Mouse (Mus musculus) erythroblast, embryonic 14.5 days (primary cell): ENCODE data around the gene Gtf2f1. TPM values are rescaled to one million over a fixed set of nuclear protein-coding genes. Genes with fewer than 3 reads are reported as not detected.
"Not testable (repeated sequence)": the region's sequence is repeated elsewhere in the genome, so short reads cannot be mapped to it uniquely, and the experiment has no call there.

Experiments
- H3K27me3 ChIP-seq: 2 replicates; pipeline ENCODE4 v1.6.1; 2012; ENCODE audit warnings: inconsistent platforms; ENCODE audit not compliant: control insufficient read depth
- H3K36me3 ChIP-seq: 2 replicates; pipeline ENCODE4 v1.6.1; 2012; ENCODE audit warnings: mild to moderate bottlenecking, inconsistent platforms; ENCODE audit not compliant: control insufficient read depth
- H3K4me1 ChIP-seq: 2 replicates; pipeline ENCODE4 v1.6.1; 2012; ENCODE audit warnings: inconsistent platforms; ENCODE audit not compliant: control insufficient read depth
- H3K4me3 ChIP-seq: replicated peaks from 2 replicates; pipeline ENCODE3; 2012; ENCODE audit warnings: moderate library complexity, mild to moderate bottlenecking, inconsistent platforms
- H3K9me3 ChIP-seq: 2 replicates; pipeline ENCODE4 v1.6.1; 2012; ENCODE audit warnings: low read length, inconsistent platforms, mixed read lengths; ENCODE audit not compliant: control insufficient read depth
- GATA1 ChIP-seq: IDR thresholded peaks from 2 replicates; pipeline ENCODE4 v1.6.1; 2012; ENCODE audit warnings: low read length, inconsistent platforms, mixed read lengths
- TAL1 ChIP-seq: IDR thresholded peaks from 3 replicates; pipeline ENCODE4 v1.6.1; 2012; ENCODE audit warnings: low read length, inconsistent platforms, mixed read lengths
- polyA plus RNA-seq: library from polyadenylated mRNA; stranded (reverse); fragments of >175 nt; gene quantifications from 2 replicates; pipeline ENCODE4 v1.2.3, GENCODE M21; 2012

Gtf2f1 gene
- 31.9 and 32.9 TPM in 2 replicates for polyA plus RNA-seq

- Histone ChIP-seq H3K4me1 (peaks cover 71% of the 10 kb centered on the region), H3K36me3 (peaks cover 33% of the 10 kb centered on the region), H3K4me3 (peak within 1 kb of the TSS; percentile 83), H3K27me3 (no peaks in the 10 kb centered on the region), H3K9me3 (no peaks in the 10 kb centered on the region)
- TF ChIP-seq GATA1 (no peak), TAL1 (no peak)
Observed at GRCm38 (mm10) chr17:57011236-57012141, at the start of gene Gtf2f1, which contains the start of gene Gm17949. Gtf2f1 (minus strand) TSS chr17:57011288. Gm17949 (plus strand) TSS chr17:57011469.

GRCm38 (mm10) chr17:57060231-57060801 is 49.2 kb upstream of the Gtf2f1 start:
- peaks cover 74% of the 10 kb centered on the region for H3K27me3 ChIP-seq
- no peak for TF ChIP-seq TAL1
- TF ChIP-seq GATA1, result peak; percentile 63
- no peaks in the 10 kb centered on the region; the same call in 1 of the 2 replicates for H3K9me3 ChIP-seq
- peak overlapping the region; percentile 63 for H3K4me3 ChIP-seq
- H3K36me3 ChIP-seq, result peaks cover 2% of the 10 kb centered on the region; the same call in 1 of the 2 replicates
- peaks cover 32% of the 10 kb centered on the region for H3K4me1 ChIP-seq

- Histone ChIP-seq H3K36me3 (peaks cover 3% of the 10 kb centered on the region; the same call in 1 of the 2 replicates), H3K4me1 (peaks cover 30% of the 10 kb centered on the region), H3K9me3 (no peaks in the 10 kb centered on the region; the same call in 1 of the 2 replicates), H3K27me3 (peaks cover 67% of the 10 kb centered on the region), H3K4me3 (peak within 1 kb of the TSS; percentile 63)
- TF ChIP-seq GATA1 (no peak), TAL1 (no peak)
Observed at GRCm38 (mm10) chr17:57059486-57059977, 48.4 kb upstream of the Gtf2f1 start, which contains the start of gene Slc25a23. Slc25a23 (minus strand) TSS chr17:57059863.

GRCm38 (mm10) chr17:57058891-57059485 is 47.9 kb upstream of the Gtf2f1 start, which contains the start of gene Crb3:
Crb3 (plus strand) TSS chr17:57059105.
- peaks cover 3% of the 10 kb centered on the region; the same call in 1 of the 2 replicates for H3K36me3 ChIP-seq
- TF ChIP-seq TAL1 (no peak), GATA1 (no peak)
- H3K9me3 ChIP-seq, result no peaks in the 10 kb centered on the region; the same call in 1 of the 2 replicates
- peaks cover 62% of the 10 kb centered on the region for H3K27me3 ChIP-seq
- peak within 1 kb of the TSS; percentile 63 for H3K4me3 ChIP-seq
- peaks cover 30% of the 10 kb centered on the region for H3K4me1 ChIP-seq

- TF ChIP-seq GATA1, result no peak
- TF ChIP-seq TAL1, result no peak
- Histone ChIP-seq H3K4me3 (no peak overlapping the region), H3K27me3 (peaks cover 37% of the 10 kb centered on the region), H3K9me3 (no peaks in the 10 kb centered on the region), H3K4me1 (peaks cover 20% of the 10 kb centered on the region), H3K36me3 (peaks cover 10% of the 10 kb centered on the region; the same call in 1 of the 2 replicates)
Observed at GRCm38 (mm10) chr17:57056246-57056645, 45.2 kb upstream of the Gtf2f1 start.

GRCm38 (mm10) chr17:57051679-57052078 is 40.6 kb upstream of the Gtf2f1 start:
- not testable (repeated sequence) for H3K4me1 ChIP-seq, H3K4me3 ChIP-seq, H3K27me3 ChIP-seq, H3K9me3 ChIP-seq
- H3K36me3 ChIP-seq, result peaks cover 12% of the 10 kb centered on the region; the same call in 1 of the 2 replicates

GRCm38 (mm10) chr17:57048816-57049215 is 37.7 kb upstream of the Gtf2f1 start:
- Histone ChIP-seq H3K27me3 (no peaks in the 10 kb centered on the region), H3K4me1 (peaks cover 4% of the 10 kb centered on the region; the same call in 1 of the 2 replicates), H3K9me3 (no peaks in the 10 kb centered on the region), H3K4me3 (no peak overlapping the region), H3K36me3 (peaks cover 9% of the 10 kb centered on the region; the same call in 1 of the 2 replicates)
- TF ChIP-seq TAL1, result no peak
- TF ChIP-seq GATA1, result no peak

- H3K4me1 ChIP-seq, result peaks cover 4% of the 10 kb centered on the region; the same call in 1 of the 2 replicates
- H3K4me3 ChIP-seq, result no peak overlapping the region
- H3K27me3 ChIP-seq, result no peaks in the 10 kb centered on the region; the same call in 1 of the 2 replicates
- no peaks in the 10 kb centered on the region for H3K9me3 ChIP-seq
- H3K36me3 ChIP-seq, result peaks cover 2% of the 10 kb centered on the region; the same call in 1 of the 2 replicates
- TF ChIP-seq TAL1 (no peak), GATA1 (no peak)
Observed at GRCm38 (mm10) chr17:57047406-57047805, 36.3 kb upstream of the Gtf2f1 start.
